Mouse (Mus musculus) midbrain, embryonic 16.5 days (tissue): ENCODE measurements around the gene Morn5. TPM values are rescaled to one million over a fixed set of nuclear protein-coding genes. Genes with fewer than 3 reads are reported as not detected.

ENCODE experiments used
- ATAC-seq: fragments of 200-750 bp; cut with Nextera tagmentation; 2 replicates; pipeline ENCODE4 v1.8.0; 2017; ENCODE audit warnings: moderate TSS enrichment
- H3K27ac ChIP-seq: fragments of 300-500 bp; sonication (generic); 2 replicates; pipeline ENCODE4 v1.5.1; 2014; ENCODE audit warnings: mild to moderate bottlenecking, low read length, mixed read lengths
- H3K27me3 ChIP-seq: fragments of 300-500 bp; sonication (generic); 2 replicates; pipeline ENCODE4 v1.6.1; 2014; ENCODE audit warnings: low read depth, low read length, mixed read lengths; ENCODE audit not compliant: control insufficient read depth, insufficient read depth
- H3K36me3 ChIP-seq: fragments of 300-500 bp; sonication (generic); 2 replicates; pipeline ENCODE4 v1.6.1; 2014; ENCODE audit warnings: mild to moderate bottlenecking, low read length, moderate library complexity, mixed read lengths; ENCODE audit not compliant: control insufficient read depth, insufficient read depth
- H3K4me1 ChIP-seq: fragments of 300-500 bp; sonication (generic); 2 replicates; pipeline ENCODE4 v1.6.1; 2014; ENCODE audit warnings: mild to moderate bottlenecking, low read length, mixed read lengths; ENCODE audit not compliant: control insufficient read depth, insufficient read depth
- H3K4me2 ChIP-seq: fragments of 300-500 bp; sonication (generic); 2 replicates; pipeline ENCODE4 v1.6.1; 2014; ENCODE audit warnings: mild to moderate bottlenecking, low read length, mixed read lengths
- H3K4me3 ChIP-seq: fragments of 300-500 bp; sonication (generic); 2 replicates; pipeline ENCODE4 v1.5.1; 2014; ENCODE audit warnings: low read depth, mild to moderate bottlenecking, low read length, moderate library complexity, mixed read lengths
- H3K9ac ChIP-seq: fragments of 300-500 bp; sonication (generic); 2 replicates; pipeline ENCODE4 v1.6.1; 2014; ENCODE audit warnings: low read depth, low read length, mixed read lengths
- H3K9me3 ChIP-seq: fragments of 300-500 bp; sonication (generic); replicated peaks from 2 replicates; pipeline ENCODE4 v1.6.1; 2014; ENCODE audit warnings: mild to moderate bottlenecking, low read length, mixed read lengths; ENCODE audit not compliant: control insufficient read depth, poor library complexity, severe bottlenecking
- WGBS: fragments of 180-500 bp; shearing (Covaris S2); extraction: QIAGEN DNeasy Blood & Tissue Kit; methylation state at CpG from one replicate; pipeline ENCODE4 v1.1.7; 2014; 5-methylcytosine and 5-hydroxymethylcytosine counted together
- polyA plus RNA-seq: library from polyadenylated mRNA; unstranded; fragments of >200 nt; fragmentation: Nextera tagmentation; extraction: Ambion mirVana; gene quantifications from 2 replicates; pipeline ENCODE4 v1.2.1, GENCODE M21; 2015

Morn5 gene
- polyA plus RNA-seq, 1 experiment from 2014 or later, result 3.5 TPM

GRCm38 (mm10) chr2:36021385-36022159 lies 27.7 kb upstream of the Morn5 start:
- peaks cover 11% of the 10 kb centered on the region for H3K4me1 ChIP-seq
- peak overlapping the region; percentile 35 for H3K4me3 ChIP-seq
- no peaks in the 10 kb centered on the region for H3K27me3 ChIP-seq
- H3K9ac ChIP-seq, result peak overlapping the region; percentile 43
- no peaks in the 10 kb centered on the region for H3K9me3 ChIP-seq
- peak overlapping the region; percentile 70 for H3K4me2 ChIP-seq
- whole genome bisulfite sequencing, result 12% methylated on average over 31 of the region's 32 CpGs
- ATAC-seq, result peak; percentile 86
- no peaks in the 10 kb centered on the region for H3K36me3 ChIP-seq
- peak overlapping the region; percentile 61; the same call in 1 of the 2 replicates for H3K27ac ChIP-seq

- H3K4me3 ChIP-seq, result no peak overlapping the region
- peaks cover 11% of the 10 kb centered on the region for H3K4me1 ChIP-seq
- no peak overlapping the region for H3K9ac ChIP-seq
- ATAC-seq, result no peak
- H3K9me3 ChIP-seq, result no peaks in the 10 kb centered on the region
- no peak overlapping the region for H3K4me2 ChIP-seq
- H3K27ac ChIP-seq, result no peak overlapping the region
- WGBS, result 70% methylated on average over 3 of the region's 3 CpGs
- H3K27me3 ChIP-seq, result no peaks in the 10 kb centered on the region
- H3K36me3 ChIP-seq, result no peaks in the 10 kb centered on the region
Observed at GRCm38 (mm10) chr2:36023291-36023690, 26.0 kb upstream of the Morn5 start.

GRCm38 (mm10) chr2:36032884-36033283 lies 16.4 kb upstream of the Morn5 start:
- H3K4me3 ChIP-seq, result no peak overlapping the region
- whole genome bisulfite sequencing, result 84% methylated on average over 7 of the region's 7 CpGs
- no peaks in the 10 kb centered on the region for H3K9me3 ChIP-seq
- no peak overlapping the region for H3K4me2 ChIP-seq
- ATAC-seq, result no peak
- no peak overlapping the region for H3K9ac ChIP-seq
- H3K4me1 ChIP-seq, result no peaks in the 10 kb centered on the region
- peaks cover 11% of the 10 kb centered on the region for H3K36me3 ChIP-seq
- H3K27me3 ChIP-seq, result no peaks in the 10 kb centered on the region
- H3K27ac ChIP-seq, result no peak overlapping the region

GRCm38 (mm10) chr2:36033966-36034365 lies 15.3 kb upstream of the Morn5 start:
- no peak overlapping the region for H3K4me3 ChIP-seq
- H3K27me3 ChIP-seq, result no peaks in the 10 kb centered on the region
- H3K27ac ChIP-seq, result no peak overlapping the region
- H3K9me3 ChIP-seq, result no peaks in the 10 kb centered on the region
- H3K4me2 ChIP-seq, result no peak overlapping the region
- WGBS, result 76% methylated on average over 7 of the region's 7 CpGs
- peaks cover 14% of the 10 kb centered on the region for H3K36me3 ChIP-seq
- ATAC-seq, result no peak
- H3K9ac ChIP-seq, result no peak overlapping the region
- H3K4me1 ChIP-seq, result no peaks in the 10 kb centered on the region

- Histone ChIP-seq H3K4me1 (no peaks in the 10 kb centered on the region), H3K27ac (no peak overlapping the region), H3K9ac (no peak overlapping the region), H3K4me3 (no peak overlapping the region), H3K27me3 (no peaks in the 10 kb centered on the region), H3K9me3 (no peaks in the 10 kb centered on the region), H3K36me3 (peaks cover 14% of the 10 kb centered on the region), H3K4me2 (no peak overlapping the region)
- WGBS, result 97% methylated on average over 7 of the region's 7 CpGs
- no peak for ATAC-seq
Observed at GRCm38 (mm10) chr2:36034898-36035297, 14.4 kb upstream of the Morn5 start.

GRCm38 (mm10) chr2:36035413-36036081 lies 13.7 kb upstream of the Morn5 start:
- 86% methylated on average over 11 of the region's 11 CpGs for WGBS
- Histone ChIP-seq H3K9ac (no peak overlapping the region), H3K9me3 (no peaks in the 10 kb centered on the region), H3K36me3 (peaks cover 14% of the 10 kb centered on the region), H3K27ac (no peak overlapping the region), H3K4me1 (no peaks in the 10 kb centered on the region), H3K27me3 (no peaks in the 10 kb centered on the region), H3K4me2 (no peak overlapping the region), H3K4me3 (no peak overlapping the region)
- ATAC-seq, result no peak

- Histone ChIP-seq H3K4me2 (no peak overlapping the region), H3K36me3 (peaks cover 17% of the 10 kb centered on the region), H3K9me3 (no peaks in the 10 kb centered on the region), H3K9ac (no peak overlapping the region), H3K27me3 (no peaks in the 10 kb centered on the region), H3K4me3 (no peak overlapping the region), H3K4me1 (no peaks in the 10 kb centered on the region), H3K27ac (no peak overlapping the region)
- no peak for ATAC-seq
- 91% methylated on average over 7 of the region's 7 CpGs for WGBS
Observed at GRCm38 (mm10) chr2:36039297-36039985, 9.8 kb upstream of the Morn5 start.

GRCm38 (mm10) chr2:36040872-36041271 lies 8.4 kb upstream of the Morn5 start:
- WGBS, result 93% methylated on average over 1 of the region's 1 CpGs
- Histone ChIP-seq H3K27ac (no peak overlapping the region), H3K27me3 (no peaks in the 10 kb centered on the region), H3K9me3 (no peaks in the 10 kb centered on the region), H3K4me1 (no peaks in the 10 kb centered on the region), H3K9ac (no peak overlapping the region), H3K4me3 (no peak overlapping the region), H3K4me2 (no peak overlapping the region), H3K36me3 (peaks cover 17% of the 10 kb centered on the region)
- no peak for ATAC-seq

GRCm38 (mm10) chr2:36048164-36048563 lies 1.1 kb upstream of the Morn5 start:
- Histone ChIP-seq H3K36me3 (peaks cover 2% of the 10 kb centered on the region; the same call in 1 of the 2 replicates), H3K27ac (no peak overlapping the region), H3K4me3 (peak overlapping the region; percentile 74), H3K9me3 (no peaks in the 10 kb centered on the region), H3K27me3 (no peaks in the 10 kb centered on the region), H3K4me1 (peaks cover 15% of the 10 kb centered on the region), H3K9ac (peak overlapping the region; percentile 73), H3K4me2 (peak overlapping the region; percentile 78)
- 75% methylated on average over 8 of the region's 8 CpGs for WGBS
- ATAC-seq, result no peak
